8 mouse cellular contexts compared by ENCODE assay signal in genomic region chr19:4206971-4207370, GRCm38 (mm10). TPM values are rescaled to one million over a fixed set of nuclear protein-coding genes. Genes with fewer than 3 reads are reported as not detected.
DNase-seq lines count a peak whose midpoint lies in the region; ATAC-seq and TF ChIP-seq lines count a peak whose summit lies in the region.
"Had no signal": no experiment of that assay in that cellular context is flagged by ENCODE, and none has a peak within 500 bp of the region (broad histone marks: within the 10 kb centered on the region; RNA-seq: fewer than 3 reads in every experiment).

No protein-coding gene starts in this region.

- no peaks in the 10 kb centered on the region for H3K79me3 ChIP-seq in C2C12 (ENCODE audit: low read depth)

- TF ChIP-seq POLR2A in kidney, adult 2 months (IDR thresholded peaks at IDR 0.05; ENCODE audit: low read depth, low read length): no peak

- H3K27ac ChIP-seq in kidney, adult 2 months (ENCODE audit: insufficient read depth, low read depth, low read length): no peak overlapping the region
- H3K27ac ChIP-seq in liver, embryonic 14.5 days: no peak overlapping the region

- peak; percentile 91 for DNase-seq in NIH3T3 (ENCODE audit: low read depth)
- peak; percentile 78 to 82 for DNase-seq in cerebellum, postnatal 25 days
- peak; percentile 52 to 65 for DNase-seq in gastrocnemius, postnatal 36 days
- DNase-seq in kidney, adult 2 months: peak; percentile 87
- DNase-seq in liver, embryonic 14.5 days (ENCODE audit: low read depth in 3 of 3, low spot score in 3 of 3): no peak
- DNase-seq in retina, adult 2 months (ENCODE audit: low read depth, low spot score): peak; percentile 56

- TF ChIP-seq EP300 in liver, embryonic 14.5 days (IDR thresholded peaks at IDR 0.05; ENCODE audit: low read depth): no peak

- H3K9ac ChIP-seq in liver, embryonic 14.5 days (replicated peaks): no peak overlapping the region

- peaks cover under 1% of the 10 kb centered on the region for H3K79me2 ChIP-seq in C2C12 (ENCODE audit: control insufficient read depth, insufficient read depth)

- H3K4me1 ChIP-seq in kidney, adult 2 months (ENCODE audit: control insufficient read depth, insufficient read depth, low read length): peaks cover 2% of the 10 kb centered on the region; the same call in 1 of the 2 replicates
- H3K4me1 ChIP-seq in liver, embryonic 14.5 days (replicated peaks; ENCODE audit: control insufficient read depth in 2 of 2, insufficient read depth in 2 of 2, low read length in 1 of 2): peaks cover 0 to 7% of the 10 kb centered on the region in 2 experiments; a peak in 3 of 4 replicates

- no peaks in the 10 kb centered on the region for H3K36me3 ChIP-seq in C2C12 (ENCODE audit: control insufficient read depth, insufficient read depth)
- no peaks in the 10 kb centered on the region for H3K36me3 ChIP-seq in kidney, adult 2 months (ENCODE audit: control insufficient read depth, insufficient read depth, low read length)
- H3K36me3 ChIP-seq in liver, embryonic 14.5 days (replicated peaks; ENCODE audit: control insufficient read depth, insufficient read depth, low read depth): no peaks in the 10 kb centered on the region

- H3K4me2 ChIP-seq in liver, embryonic 14.5 days (ENCODE audit: low read depth): no peak overlapping the region

- H3K4me3 ChIP-seq in C2C12 (ENCODE audit: insufficient read depth, poor library complexity, severe bottlenecking): no peak overlapping the region
- no peak overlapping the region for H3K4me3 ChIP-seq in kidney, adult 2 months (ENCODE audit: insufficient read depth, low read depth, low read length)
- no peak overlapping the region for H3K4me3 ChIP-seq in liver, embryonic 14.5 days (ENCODE audit: insufficient read depth in 1 of 2, low read depth in 2 of 2, low read length in 2 of 2)

- H3K27me3 ChIP-seq in C2C12 (ENCODE audit: control insufficient read depth, insufficient read depth, insufficient read length): no peaks in the 10 kb centered on the region
- no peaks in the 10 kb centered on the region for H3K27me3 ChIP-seq in kidney, adult 2 months (replicated peaks; ENCODE audit: control insufficient read depth, insufficient read depth, low read length)
- peaks cover 8% of the 10 kb centered on the region for H3K27me3 ChIP-seq in liver, embryonic 14.5 days (ENCODE audit: control insufficient read depth, insufficient read depth, low read length)

- 0% methylated on average over 2 of the region's 2 CpGs for WGBS in kidney, adult 2 months
- 5% methylated on average over 2 of the region's 2 CpGs for WGBS in liver, embryonic 14.5 days (ENCODE audit: insufficient replicate concordance)

- peak; percentile 94 for TF ChIP-seq CTCF in C2C12 (IDR thresholded peaks at IDR 0.05; ENCODE audit: control insufficient read depth, insufficient read depth, insufficient read length)
- peak; percentile 99; the same call in 1 of the 2 replicates for TF ChIP-seq CTCF in kidney, adult 2 months (conservative IDR thresholded peaks at IDR 0.05; ENCODE audit: insufficient read depth, insufficient read length, low read depth, low read length)
- TF ChIP-seq CTCF in liver, embryonic 14.5 days (IDR thresholded peaks at IDR 0.05; ENCODE audit: low read depth): peak; percentile 96

- peak; percentile 38; the same call in 1 of the 2 replicates for ATAC-seq in liver, embryonic 14.5 days (ENCODE audit: insufficient read depth)

- H3ac ChIP-seq in C2C12 (ENCODE audit: control insufficient read depth, insufficient read length, low read depth): no peak overlapping the region

- intact Hi-C loops in gastrocnemius, postnatal 36 days (cut with DNase I): loop anchor here (1.0 to 5.0 kb wide), 2 partner anchors 21 to 100 kb away; partner anchors contain the start of gene Grk2

- H3K9me3 ChIP-seq in liver, embryonic 14.5 days (ENCODE audit: control insufficient read depth, low read length): no peaks in the 10 kb centered on the region

TF ChIP-seq in C2C12, 6 proteins besides CTCF, POLR2A, EP300 and RAD21:
- TF ChIP-seq MAX (IDR thresholded peaks at IDR 0.05) (no peak), MYOG (IDR thresholded peaks at IDR 0.05; ENCODE audit: control insufficient read depth, extremely low read depth, insufficient read length) (no peak), USF1 (IDR thresholded peaks at IDR 0.05; ENCODE audit: low read depth) (no peak), CEBPB (IDR thresholded peaks at IDR 0.05; ENCODE audit: low read depth) (no peak), MYOD1 (IDR thresholded peaks at IDR 0.05; ENCODE audit: control insufficient read depth, insufficient read length, low read depth) (no peak), FOSL1 (IDR thresholded peaks at IDR 0.05; ENCODE audit: insufficient read depth, low read length, poor library complexity, severe bottlenecking) (no peak)

RNA-seq across cellular contexts. Expression of gene Rad9a, which starts 5.5 kb away (rescaled TPM):
- polyA plus RNA-seq in C2C12 (2012; fragmentation: generic; extraction: Trizol): 33.3 TPM
- total RNA-seq in gastrocnemius, postnatal 36 days (2021): 1 to 10 TPM; 2.3 to 2.9 TPM
- 18.4 and 19.2 TPM in 2 replicates for polyA plus RNA-seq in kidney, adult 2 months (2012; rRNA removed)
- 20.8 and 21.4 TPM in 2 replicates for polyA plus RNA-seq in liver, embryonic 14.5 days (2012; rRNA removed)
- 14.3 and 16.8 TPM in 2 replicates for polyA plus RNA-seq in liver, embryonic 14.5 days (2014; fragmentation: Nextera tagmentation; extraction: Ambion mirVana)

RNA-seq across cellular contexts. Expression of gene Clcf1, which starts 7.1 kb away (rescaled TPM):
- 24.8 TPM for polyA plus RNA-seq in C2C12 (2012; fragmentation: generic; extraction: Trizol)
- total RNA-seq in gastrocnemius, postnatal 36 days (2021): under 1 TPM; 0.52 to 0.61 TPM
- polyA plus RNA-seq in kidney, adult 2 months (2012; rRNA removed): 13.6 TPM in 2 replicates
- polyA plus RNA-seq in liver, embryonic 14.5 days (2012; rRNA removed): 1.1 TPM in 2 replicates
- 0.42 and 0.43 TPM in 2 replicates for polyA plus RNA-seq in liver, embryonic 14.5 days (2014; fragmentation: Nextera tagmentation; extraction: Ambion mirVana)

RNA-seq across cellular contexts. Expression of gene AC109138.7, which starts 7.2 kb away (rescaled TPM):
- 0.90 TPM for polyA plus RNA-seq in C2C12 (2012; fragmentation: generic; extraction: Trizol)
- not detected for total RNA-seq in gastrocnemius, postnatal 36 days (2021)
- 3.4 TPM in 1 of 2 replicates, not detected in the other for polyA plus RNA-seq in kidney, adult 2 months (2012; rRNA removed)
- polyA plus RNA-seq in liver, embryonic 14.5 days (2012; rRNA removed): not detected in 2 replicates
- not detected in 2 replicates for polyA plus RNA-seq in liver, embryonic 14.5 days (2014; fragmentation: Nextera tagmentation; extraction: Ambion mirVana)
- polyA plus RNA-seq: heart, embryonic 14.5 days had no signal

RNA-seq across cellular contexts. Expression of gene Ppp1ca, which starts 15.1 kb away (rescaled TPM):
- 819 TPM for polyA plus RNA-seq in C2C12 (2012; fragmentation: generic; extraction: Trizol)
- total RNA-seq in gastrocnemius, postnatal 36 days (2021): 100 to 1,000 TPM; 196 to 211 TPM
- polyA plus RNA-seq in kidney, adult 2 months (2012; rRNA removed): 484 and 509 TPM in 2 replicates
- polyA plus RNA-seq in liver, embryonic 14.5 days (2012; rRNA removed): 203 and 214 TPM in 2 replicates
- polyA plus RNA-seq in liver, embryonic 14.5 days (2014; fragmentation: Nextera tagmentation; extraction: Ambion mirVana): 432 and 447 TPM in 2 replicates

RNA-seq across cellular contexts. Expression of gene Tbc1d10c, which starts 15.9 kb away (rescaled TPM):
- 0.26 TPM for polyA plus RNA-seq in C2C12 (2012; fragmentation: generic; extraction: Trizol)
- total RNA-seq in gastrocnemius, postnatal 36 days (2021): 1 to 10 TPM; 4.7 to 5.6 TPM
- 2.3 and 9.1 TPM in 2 replicates for polyA plus RNA-seq in kidney, adult 2 months (2012; rRNA removed)
- polyA plus RNA-seq in liver, embryonic 14.5 days (2012; rRNA removed): 2.6 TPM in 2 replicates
- 2.5 and 4.0 TPM in 2 replicates for polyA plus RNA-seq in liver, embryonic 14.5 days (2014; fragmentation: Nextera tagmentation; extraction: Ambion mirVana)

Comparison
In these comparisons a context has a peak if more than half of its experiments do, and no peak if none do; other contexts are left out.
1. DNase-seq: peak in NIH3T3 (single experiment), cerebellum, postnatal 25 days (2 of 2), gastrocnemius, postnatal 36 days (2 of 2), kidney, adult 2 months (single experiment) and retina, adult 2 months (single experiment); none in liver, embryonic 14.5 days (0 of 3).
2. Peak in every context shown above with its lines, with median percentiles within 50 percentile points of each other: CTCF ChIP-seq.